Mouse (Mus musculus): ENCODE data around the gene Samm50.

DNA sequence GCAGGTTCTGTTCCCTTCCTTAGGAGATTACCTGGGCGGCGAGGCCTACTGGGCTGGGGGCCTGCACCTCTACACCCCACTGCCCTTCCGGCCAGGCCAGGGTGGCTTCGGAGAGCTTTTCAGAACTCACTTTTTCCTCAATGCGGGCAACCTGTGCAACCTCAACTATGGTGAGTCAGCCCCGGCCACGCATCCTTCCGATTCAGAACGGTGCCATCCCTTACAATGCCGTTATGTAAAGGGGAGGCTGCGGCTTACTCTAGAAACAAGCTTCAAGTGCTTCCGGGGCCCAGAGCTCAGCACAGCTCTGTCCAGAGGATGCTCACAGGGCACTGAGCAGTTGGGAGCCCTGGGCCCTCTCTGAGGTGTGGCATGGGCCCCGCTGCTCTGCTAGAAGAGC is 18.4 kb downstream of the Samm50 start:
- TF ChIP-seq CTCF (IDR thresholded peaks at IDR 0.05; ENCODE audit: insufficient read depth, low read depth, low read length) (no peak), POLR2A (IDR thresholded peaks at IDR 0.05; ENCODE audit: insufficient read depth, low read depth, low read length) (no peak)
